Mouse (Mus musculus) lung, postnatal 4 days (tissue): Measurements from ENCODE around the gene Lcn9.
A peak's percentile ranks its signal among the peaks of the same experiment; 100 is the strongest.

Source experiments
- DNase-seq, 2 experiments: peaks; one replicate each; pipeline ENCODE4 v3.0.0; 2021

Gene Lcn9

GRCm38 (mm10) chr2:25850330-25850729 is 27.4 kb downstream of the Lcn9 start:
- peak; percentile 48 to 61 for DNase-seq

DNA sequence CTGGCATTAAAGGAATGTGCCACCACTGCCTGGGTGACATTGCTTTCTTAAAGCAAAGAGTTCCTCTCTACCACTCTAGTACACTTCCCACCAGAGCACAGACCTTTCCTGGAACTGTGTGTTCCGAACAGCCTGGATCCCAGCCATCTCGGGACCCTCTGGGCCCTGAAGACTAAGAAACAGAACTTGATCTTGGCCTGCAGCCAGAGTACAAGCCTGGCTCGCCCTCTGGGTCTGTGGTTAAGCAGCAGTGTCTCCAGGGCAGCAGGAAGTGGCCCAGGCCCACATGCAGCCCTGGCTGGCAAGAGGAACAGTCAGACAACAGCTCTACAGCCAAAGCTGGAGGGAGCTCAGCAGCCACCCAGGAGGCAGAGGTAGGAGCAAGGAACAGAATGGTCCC is 29.7 kb downstream of the Lcn9 start:
- peak; percentile 17 to 74 for DNase-seq

DNA sequence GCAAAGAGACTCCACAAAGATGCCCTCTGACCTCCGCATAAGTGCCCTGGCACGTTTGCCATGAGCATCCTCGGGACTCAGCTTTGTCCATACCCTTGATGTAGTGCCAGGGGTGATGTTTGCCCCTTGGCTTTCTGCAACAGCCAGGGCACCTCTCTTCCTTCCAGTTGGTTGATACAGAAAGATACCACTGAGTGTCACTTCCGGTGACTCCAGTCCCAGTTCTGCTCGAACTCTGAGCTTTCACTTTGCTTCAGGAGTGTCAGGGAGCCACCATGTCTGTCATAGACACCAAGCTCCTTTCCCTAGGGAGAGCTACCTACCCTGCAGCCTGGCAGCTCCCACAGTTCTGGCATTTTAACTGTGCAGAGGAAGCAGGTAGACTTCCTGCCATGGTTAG is 31.0 kb downstream of the Lcn9 start:
- DNase-seq, result no peak

DNA sequence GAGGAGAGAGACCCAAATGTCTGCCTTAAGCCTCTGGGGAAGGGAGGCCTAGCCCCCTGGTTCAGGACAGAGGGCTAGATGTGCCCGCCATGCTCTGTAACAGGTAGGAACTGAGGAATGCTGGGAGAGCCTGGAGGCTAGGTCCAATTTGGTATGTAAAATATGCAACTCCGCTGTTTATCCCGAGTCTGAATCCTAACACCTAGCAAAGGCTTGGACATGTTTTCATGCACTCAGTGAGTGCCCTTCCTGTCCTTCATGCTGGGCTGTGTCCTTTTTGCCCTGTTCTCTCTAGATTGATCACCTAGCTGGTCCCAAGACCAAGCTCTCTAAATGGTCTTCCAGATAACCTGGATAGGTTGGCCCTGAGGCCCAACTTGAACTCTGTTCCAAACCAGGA is 36.9 kb downstream of the Lcn9 start:
- DNase-seq, result no peak

GRCm38 (mm10) chr2:25862038-25862437 is 39.1 kb downstream of the Lcn9 start:
- no peak for DNase-seq

GRCm38 (mm10) chr2:25862696-25863270 is 39.8 kb downstream of the Lcn9 start:
- DNase-seq, result no peak

DNA sequence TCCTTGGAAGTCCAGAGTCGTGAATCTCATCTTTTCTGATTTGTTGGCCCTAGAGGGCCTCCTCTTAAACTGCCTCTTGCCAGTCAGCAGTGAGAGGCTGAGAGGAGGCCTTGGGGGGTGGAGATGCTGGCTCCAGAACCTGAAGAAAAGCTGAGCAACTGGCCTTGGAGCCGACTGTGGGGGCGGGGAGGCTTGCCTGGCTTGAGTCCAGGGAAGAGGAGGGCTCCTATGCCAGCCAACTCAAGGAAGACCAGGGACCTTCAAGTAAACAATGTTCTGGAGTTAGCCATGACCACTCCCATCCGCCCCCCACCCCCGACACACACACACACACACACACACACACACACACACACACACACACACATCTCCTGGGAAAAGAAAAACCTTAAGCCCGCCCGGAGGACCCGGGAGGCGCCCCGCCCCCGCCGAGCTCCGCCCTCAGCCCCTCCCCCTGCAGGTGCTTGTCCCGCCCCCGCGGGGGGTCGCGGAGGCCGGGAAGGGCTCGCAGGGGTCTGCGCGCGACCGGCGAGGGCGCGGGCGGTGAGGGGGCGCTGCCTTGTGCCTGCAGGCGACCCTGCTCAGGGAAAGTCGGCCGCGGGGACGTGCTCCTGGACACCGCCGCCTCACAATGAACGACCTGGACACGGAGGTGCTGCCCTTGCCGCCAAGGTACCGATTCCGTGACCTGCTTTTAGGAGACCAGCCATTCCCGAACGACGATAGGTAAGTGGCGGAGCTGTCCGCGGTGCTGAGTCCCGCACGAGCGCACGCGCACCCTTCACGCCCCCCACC is 40.6 kb downstream of the Lcn9 start, which contains the start of gene Kcnt1:
Kcnt1 (plus strand) TSS at position 398 of the 795 bp plus-strand sequence.
- DNase-seq, result peak; percentile 53 to 69

- no peak for DNase-seq
Measured at GRCm38 (mm10) chr2:25864230-25864629, 41.3 kb downstream of the Lcn9 start.

DNA sequence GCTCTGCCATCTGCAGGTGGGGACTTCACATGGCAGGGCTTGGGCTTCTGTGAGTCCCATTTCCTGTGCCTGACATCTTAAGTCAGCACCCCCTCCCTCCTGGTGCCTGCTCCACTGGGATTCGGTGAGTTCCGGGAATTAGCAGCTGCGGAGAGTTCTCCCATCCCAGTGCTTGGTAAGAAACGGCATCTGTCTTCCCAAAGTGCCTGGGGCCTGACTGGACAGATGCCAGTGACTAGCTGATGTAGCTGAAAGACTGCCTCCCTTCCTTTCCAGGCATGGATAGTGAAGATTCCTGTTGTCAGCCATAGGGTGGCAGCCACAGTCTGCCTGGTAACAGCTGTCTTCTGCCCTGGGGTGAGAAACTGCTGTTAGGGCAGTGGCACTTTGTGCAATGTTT is 42.5 kb downstream of the Lcn9 start:
- peak in 1 of 2 experiments; percentile 46 for DNase-seq

DNA sequence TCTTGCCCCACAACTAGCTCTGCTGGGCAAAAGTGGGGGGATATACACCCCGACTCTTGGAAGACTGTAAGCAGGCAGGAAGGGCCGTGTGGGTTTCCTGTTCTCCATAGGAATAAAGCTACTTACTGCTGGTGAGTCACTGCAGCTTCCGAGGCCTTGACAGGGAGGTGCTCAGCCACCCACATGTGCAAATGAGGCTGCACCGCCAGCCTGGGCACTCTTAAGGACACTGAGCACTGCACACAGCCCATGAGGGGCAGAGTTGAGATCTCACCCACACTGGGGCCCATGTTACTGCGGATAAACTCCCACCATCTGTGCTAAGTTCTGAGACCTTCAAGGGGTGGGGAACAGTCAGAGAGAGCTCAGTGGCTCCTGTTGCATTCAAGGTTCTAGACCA is 43.7 kb downstream of the Lcn9 start:
- DNase-seq, result no peak
